Mouse (Mus musculus) neural tube, embryonic 11.5 days (tissue): ENCODE data around the gene Sec24a. TPM values are rescaled to one million over a fixed set of nuclear protein-coding genes. Genes with fewer than 3 reads are reported as not detected.

ENCODE experiments used
- ATAC-seq: fragments of 200-750 bp; cut with Nextera tagmentation; 2 replicates; pipeline ENCODE4 v1.8.0; 2017; ENCODE audit warnings: moderate number of reproducible peaks, mild to moderate bottlenecking, moderate TSS enrichment, moderate library complexity; ENCODE audit not compliant: insufficient read depth, low FRiP score, low TSS enrichment
- DNase-seq: peaks from one replicate; pipeline ENCODE4 v3.0.0-alpha.2; 2015; ENCODE audit warnings: low spot score
- H3K27ac ChIP-seq: fragments of 300-500 bp; sonication (generic); 2 replicates; pipeline ENCODE4 v1.5.1; 2014; ENCODE audit warnings: low read depth, mild to moderate bottlenecking, low read length
- H3K27me3 ChIP-seq: fragments of 300-500 bp; sonication (generic); 2 replicates; pipeline ENCODE4 v1.6.1; 2014; ENCODE audit warnings: mild to moderate bottlenecking, low read length, mixed read lengths; ENCODE audit not compliant: control insufficient read depth, insufficient read depth
- H3K36me3 ChIP-seq: fragments of 300-500 bp; sonication (generic); 2 replicates; pipeline ENCODE4 v1.6.1; 2014; ENCODE audit warnings: mild to moderate bottlenecking, low read length, moderate library complexity, mixed read lengths; ENCODE audit not compliant: control insufficient read depth, insufficient read depth
- H3K4me1 ChIP-seq: fragments of 300-500 bp; sonication (generic); 2 replicates; pipeline ENCODE4 v1.6.1; 2014; ENCODE audit warnings: low read length, mixed read lengths; ENCODE audit not compliant: control insufficient read depth, insufficient read depth
- H3K4me2 ChIP-seq: fragments of 300-500 bp; sonication (generic); 2 replicates; pipeline ENCODE4 v1.6.1; 2014; ENCODE audit warnings: low read depth, mild to moderate bottlenecking, moderate library complexity
- H3K4me3 ChIP-seq: fragments of 300-500 bp; sonication (generic); 2 replicates; pipeline ENCODE4 v1.5.1; 2014; ENCODE audit warnings: low read depth, low read length
- H3K9ac ChIP-seq: fragments of 300-500 bp; sonication (generic); 2 replicates; pipeline ENCODE4 v1.6.1; 2014; ENCODE audit warnings: mild to moderate bottlenecking, low read length
- H3K9me3 ChIP-seq: fragments of 300-500 bp; sonication (generic); 2 replicates; pipeline ENCODE4 v1.6.1; 2016; ENCODE audit warnings: low read length; ENCODE audit not compliant: control insufficient read depth
- WGBS: fragments of 180-500 bp; shearing (Covaris S2); extraction: QIAGEN DNeasy Blood & Tissue Kit; methylation state at CpG from one replicate; pipeline ENCODE4 v1.1.7; 2014; 5-methylcytosine and 5-hydroxymethylcytosine counted together
- polyA plus RNA-seq: library from polyadenylated mRNA; unstranded; fragments of >200 nt; fragmentation: Nextera tagmentation; extraction: Ambion mirVana; gene quantifications from 2 replicates; pipeline ENCODE4 v1.2.1, GENCODE M21; 2014

Gene Sec24a
- polyA plus RNA-seq: 14.1 and 14.9 TPM in 2 replicates

DNA sequence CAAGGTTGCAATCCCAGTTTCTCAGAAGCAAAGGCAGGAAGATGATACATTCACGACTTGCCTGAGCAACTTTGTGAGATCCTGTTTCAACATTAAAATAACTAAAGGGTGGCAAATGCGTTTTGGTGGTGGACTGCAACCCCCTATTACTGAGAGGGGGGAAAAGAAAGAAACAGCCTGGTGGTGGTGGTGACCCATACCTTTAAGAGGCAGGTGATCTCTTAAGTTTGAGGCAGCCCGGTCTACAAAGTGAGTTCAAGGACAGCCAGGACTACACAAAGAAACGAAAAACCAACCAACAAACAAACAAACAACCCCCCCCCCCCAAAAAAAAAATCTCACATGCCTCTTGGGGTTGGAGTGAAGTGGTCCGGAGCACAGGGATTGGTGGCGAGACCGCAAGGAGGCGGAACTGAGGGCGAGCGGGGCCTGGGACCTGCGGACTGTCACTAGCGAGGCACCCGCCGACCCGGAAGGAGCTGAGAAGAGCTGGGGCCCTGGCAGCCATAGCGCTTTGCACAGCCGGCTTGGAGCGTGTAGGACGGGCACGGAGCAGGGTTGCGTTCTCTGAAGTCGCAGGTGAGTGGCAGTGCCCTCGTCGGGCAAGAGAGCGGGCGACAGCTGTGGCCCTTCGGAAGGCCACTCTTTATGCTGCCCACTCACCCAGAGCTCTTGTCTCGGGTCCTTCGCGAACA lies at the start of gene Sec24a, which contains the start of gene Sar1b:
Sec24a (minus strand) TSS at position 422 of the 695 bp plus-strand sequence.
Sar1b (plus strand) TSS at position 475 of the 695 bp plus-strand sequence.
- WGBS: 1% methylated on average over 30 of the region's 30 CpGs
- Histone ChIP-seq H3K4me2 (peak within 1 kb of the TSS; percentile 92), H3K27me3 (no peaks in the 10 kb centered on the region), H3K36me3 (no peaks in the 10 kb centered on the region), H3K27ac (no peak within 1 kb of the TSS), H3K4me3 (peak within 1 kb of the TSS; percentile 91), H3K9ac (peak within 1 kb of the TSS; percentile 91), H3K9me3 (no peaks in the 10 kb centered on the region), H3K4me1 (peaks cover 6% of the 10 kb centered on the region)
- DNase-seq (peak; percentile 88), ATAC-seq (peak; percentile 75; the same call in 1 of the 2 replicates)

DNA sequence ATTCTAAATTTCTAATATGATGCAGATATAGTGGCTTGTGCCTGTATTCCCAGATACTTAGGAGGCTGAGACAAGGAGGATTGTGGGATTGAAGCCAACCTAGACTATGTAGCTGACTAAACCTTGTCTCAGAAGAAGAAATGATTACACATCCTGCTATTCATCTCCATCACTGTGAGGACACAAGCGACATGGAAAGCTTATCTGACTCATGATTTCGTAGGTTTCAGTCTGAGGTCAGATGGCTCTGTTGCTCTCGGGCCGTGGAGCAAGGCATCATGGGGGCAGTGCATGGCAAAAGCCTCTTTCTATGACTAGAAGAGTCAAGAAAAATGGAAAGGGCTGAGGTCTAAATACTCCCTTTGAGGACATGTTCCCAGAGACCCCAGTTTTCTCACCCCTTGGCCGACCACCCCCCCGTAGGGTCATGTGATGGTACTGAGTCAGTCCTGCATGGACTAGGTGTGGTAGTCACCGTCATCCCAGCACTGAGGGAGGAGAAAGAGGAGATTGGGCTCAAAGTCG lies 48.6 kb upstream of the Sec24a start:
- Histone ChIP-seq H3K36me3 (no peaks in the 10 kb centered on the region), H3K4me3 (no peak overlapping the region)

DNA sequence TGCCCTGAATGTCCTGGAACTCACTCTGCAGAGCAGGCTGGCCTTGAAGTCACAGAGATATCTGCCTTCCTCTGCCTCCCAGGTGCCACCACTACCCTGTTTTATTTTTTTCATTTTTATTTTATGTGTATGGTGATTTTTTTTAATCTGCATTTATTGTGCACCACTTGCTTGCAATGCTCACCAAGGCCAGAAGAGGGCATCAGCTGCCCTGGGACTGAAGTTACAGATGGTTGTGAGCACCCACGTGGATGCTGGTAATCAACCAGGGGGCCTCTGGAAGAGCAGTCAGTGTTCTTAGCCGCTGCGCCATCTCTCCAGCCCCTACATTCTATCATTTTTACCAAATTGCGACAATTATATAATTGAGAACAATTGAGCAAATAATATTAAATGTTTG lies 47.8 kb upstream of the Sec24a start:
- H3K9ac ChIP-seq: no peak overlapping the region
- ATAC-seq (no peak), DNase-seq (no peak)
- 87% methylated on average over 4 of the region's 4 CpGs for WGBS
- H3K4me2 ChIP-seq: no peak overlapping the region
- H3K4me1 ChIP-seq: no peaks in the 10 kb centered on the region
- no peak overlapping the region for H3K4me3 ChIP-seq
- H3K27ac ChIP-seq: no peak overlapping the region
- no peaks in the 10 kb centered on the region for H3K36me3 ChIP-seq
- no peaks in the 10 kb centered on the region for H3K27me3 ChIP-seq
- H3K9me3 ChIP-seq: no peaks in the 10 kb centered on the region

More for the DNA sequence above, 48.6 kb upstream of the Sec24a start:
- 90% methylated on average over 8 of the region's 8 CpGs for WGBS
- no peaks in the 10 kb centered on the region for H3K27me3 ChIP-seq
- H3K4me1 ChIP-seq: no peaks in the 10 kb centered on the region
- no peak overlapping the region for H3K27ac ChIP-seq
- H3K9me3 ChIP-seq: no peaks in the 10 kb centered on the region
- no peak overlapping the region for H3K9ac ChIP-seq
- no peak overlapping the region for H3K4me2 ChIP-seq
- DNase-seq: no peak
- ATAC-seq: no peak

DNA sequence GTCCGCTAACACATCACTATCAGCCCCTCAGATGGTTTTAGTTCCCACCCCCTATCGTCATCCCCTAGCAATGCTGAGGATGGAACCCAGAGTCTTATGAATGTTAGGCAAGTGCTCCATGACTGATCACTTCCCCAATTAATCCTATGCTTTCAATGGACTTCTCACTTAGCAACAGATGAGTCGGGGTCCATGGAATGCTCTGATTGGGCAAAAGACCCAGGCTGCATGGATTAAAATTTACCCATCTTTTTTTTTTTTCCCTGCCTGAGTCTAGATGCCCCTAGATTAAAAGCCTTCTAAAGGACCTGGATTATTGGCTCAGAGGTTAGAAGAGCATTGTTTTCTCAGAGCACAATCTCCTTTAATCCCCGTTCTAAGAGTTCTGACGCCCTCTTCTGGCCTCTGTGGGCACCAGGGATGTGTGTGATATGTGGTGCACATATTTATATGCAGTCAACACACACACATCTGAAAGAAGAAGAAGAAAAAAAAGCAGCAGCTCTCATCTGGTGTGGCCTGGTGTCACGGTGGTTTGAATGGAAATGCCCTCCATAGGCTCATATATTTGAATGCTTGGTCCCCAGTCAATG lies 46.3 kb upstream of the Sec24a start:
- no peak overlapping the region for H3K4me2 ChIP-seq
- no peaks in the 10 kb centered on the region for H3K27me3 ChIP-seq
- ATAC-seq (no peak), DNase-seq (peak; percentile 39)
- H3K9ac ChIP-seq: no peak overlapping the region
- WGBS: 60% methylated on average over 6 of the region's 6 CpGs
- no peaks in the 10 kb centered on the region for H3K36me3 ChIP-seq
- H3K27ac ChIP-seq: no peak overlapping the region
- H3K4me1 ChIP-seq: no peaks in the 10 kb centered on the region
- no peak overlapping the region for H3K4me3 ChIP-seq
- no peaks in the 10 kb centered on the region for H3K9me3 ChIP-seq

DNA sequence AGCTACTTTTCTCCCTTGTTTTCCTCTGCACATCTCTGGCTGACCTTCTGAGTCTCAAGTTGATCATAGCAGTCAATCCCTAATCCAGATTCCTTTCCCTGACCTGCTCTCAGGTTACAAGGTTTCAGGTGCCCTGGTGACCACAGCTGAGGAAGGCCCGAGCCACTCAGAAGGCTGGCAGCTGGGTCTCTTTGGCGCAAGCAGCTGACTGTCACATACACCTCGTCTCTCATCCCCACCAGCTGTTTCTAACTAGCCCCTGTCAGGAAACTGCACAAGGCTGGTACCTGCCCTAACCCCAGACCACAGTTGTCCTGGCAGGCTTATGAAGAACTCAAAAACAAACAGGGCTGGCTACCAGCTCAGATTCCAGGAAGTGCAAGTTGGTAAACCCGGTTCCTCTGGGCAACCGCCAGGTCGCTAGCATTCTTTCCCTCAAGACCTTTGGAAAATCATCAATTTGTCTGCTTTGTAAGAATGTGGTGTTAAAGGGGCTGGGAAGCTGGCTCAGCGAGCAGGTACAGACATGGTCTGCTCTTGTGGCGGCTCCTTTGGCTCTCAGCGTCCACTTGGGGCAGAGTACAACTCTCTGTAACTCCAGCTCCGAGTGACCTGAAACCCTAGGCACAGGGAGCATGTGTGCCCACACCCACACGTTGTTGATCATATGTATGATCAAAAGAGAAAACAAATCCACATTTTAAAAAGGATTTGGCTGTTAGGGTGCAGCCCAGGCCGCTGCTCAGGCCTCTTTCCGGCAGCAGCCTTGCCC lies 43.9 kb upstream of the Sec24a start:
- H3K27ac ChIP-seq: no peak overlapping the region
- H3K36me3 ChIP-seq: no peaks in the 10 kb centered on the region
- ATAC-seq (no peak), DNase-seq (no peak)
- no peaks in the 10 kb centered on the region for H3K27me3 ChIP-seq
- 50% methylated on average over 13 of the region's 13 CpGs for WGBS
- no peak overlapping the region for H3K4me2 ChIP-seq
- H3K4me1 ChIP-seq: no peaks in the 10 kb centered on the region
- no peak overlapping the region for H3K4me3 ChIP-seq
- H3K9ac ChIP-seq: no peak overlapping the region
- H3K9me3 ChIP-seq: no peaks in the 10 kb centered on the region

DNA sequence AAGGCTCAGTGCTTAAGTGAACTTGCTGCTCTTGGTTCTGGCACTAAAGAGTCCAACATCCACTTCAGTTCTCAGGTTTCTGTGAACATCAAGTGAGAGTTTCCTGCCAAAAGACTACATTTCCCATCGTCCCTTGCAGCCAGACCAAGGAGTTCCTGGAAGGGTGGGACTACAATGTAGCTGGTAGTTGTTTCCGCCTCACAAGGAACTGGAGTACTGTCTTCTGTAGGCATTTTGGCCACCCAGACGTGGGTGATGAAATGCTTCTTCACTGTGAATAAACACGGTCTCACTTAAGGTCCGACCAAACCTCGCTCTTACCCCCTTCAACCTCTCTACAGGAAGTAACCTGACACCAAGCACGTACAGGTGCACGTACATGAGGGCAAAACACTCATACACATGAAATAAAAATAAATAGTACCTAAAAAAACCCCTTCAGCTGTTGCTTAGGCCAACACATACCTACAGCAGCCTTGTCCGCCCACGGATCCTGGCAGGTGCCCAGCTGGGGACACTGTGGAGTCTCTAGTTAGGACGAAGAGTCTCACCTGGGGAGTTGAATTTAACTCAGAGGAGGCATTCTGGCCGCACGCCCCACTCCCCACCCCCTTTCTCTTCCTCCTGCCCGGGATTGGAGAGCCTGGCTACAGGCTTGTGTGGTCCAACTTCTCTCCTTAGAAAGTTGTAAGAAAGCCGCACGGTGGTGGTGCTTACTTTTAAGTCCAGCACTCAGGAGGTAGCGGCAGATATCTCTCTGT lies 42.0 kb upstream of the Sec24a start:
- peak; percentile 61 for DNase-seq
- Histone ChIP-seq H3K27me3 (no peaks in the 10 kb centered on the region), H3K9ac (peak overlapping the region; percentile 49), H3K4me1 (no peaks in the 10 kb centered on the region), H3K4me2 (peak overlapping the region; percentile 65), H3K36me3 (no peaks in the 10 kb centered on the region), H3K4me3 (peak overlapping the region; percentile 42), H3K27ac (no peak overlapping the region), H3K9me3 (no peaks in the 10 kb centered on the region)
- ATAC-seq: no peak
- WGBS: 23% methylated on average over 17 of the region's 17 CpGs

DNA sequence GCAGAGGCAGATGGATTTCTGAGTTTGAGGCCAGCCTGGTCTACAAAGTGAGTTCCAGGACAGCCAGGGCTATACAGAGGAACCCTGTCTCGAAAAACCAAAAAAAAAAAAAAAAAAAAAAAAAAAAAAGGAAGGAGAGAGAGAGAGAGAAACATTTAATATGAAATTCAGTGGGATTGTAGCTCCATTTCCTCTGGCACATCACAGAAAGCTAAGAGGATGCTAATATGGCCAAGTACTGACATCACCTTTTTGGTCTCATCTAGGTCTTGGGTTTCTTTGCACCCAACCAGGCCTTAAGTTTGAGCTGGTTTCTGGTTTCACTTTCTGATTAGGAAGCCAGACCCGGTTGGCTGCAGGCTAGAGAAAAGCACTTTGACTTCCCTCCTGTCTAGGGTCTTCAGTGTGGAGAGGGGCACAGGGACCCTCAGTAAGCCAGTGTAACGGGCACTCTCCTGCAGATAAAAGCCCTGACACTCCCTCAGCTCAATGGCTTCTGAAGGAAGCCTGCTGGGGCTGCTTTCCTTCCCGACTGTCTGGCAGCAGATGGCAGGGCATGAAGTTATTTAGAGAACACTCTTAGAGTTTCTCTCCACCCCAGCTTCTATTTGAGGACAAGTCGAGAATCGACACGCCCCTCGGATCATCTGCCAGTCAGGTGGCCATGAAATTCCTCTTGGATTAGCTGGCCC lies 37.3 kb upstream of the Sec24a start:
- no peak overlapping the region for H3K4me2 ChIP-seq
- WGBS: 49% methylated on average over 7 of the region's 8 CpGs
- DNase-seq (no peak), ATAC-seq (no peak)
- H3K27ac ChIP-seq: no peak overlapping the region
- H3K4me1 ChIP-seq: no peaks in the 10 kb centered on the region
- no peak overlapping the region for H3K9ac ChIP-seq
- no peaks in the 10 kb centered on the region for H3K9me3 ChIP-seq
- H3K4me3 ChIP-seq: no peak overlapping the region
- no peaks in the 10 kb centered on the region for H3K36me3 ChIP-seq
- H3K27me3 ChIP-seq: no peaks in the 10 kb centered on the region

DNA sequence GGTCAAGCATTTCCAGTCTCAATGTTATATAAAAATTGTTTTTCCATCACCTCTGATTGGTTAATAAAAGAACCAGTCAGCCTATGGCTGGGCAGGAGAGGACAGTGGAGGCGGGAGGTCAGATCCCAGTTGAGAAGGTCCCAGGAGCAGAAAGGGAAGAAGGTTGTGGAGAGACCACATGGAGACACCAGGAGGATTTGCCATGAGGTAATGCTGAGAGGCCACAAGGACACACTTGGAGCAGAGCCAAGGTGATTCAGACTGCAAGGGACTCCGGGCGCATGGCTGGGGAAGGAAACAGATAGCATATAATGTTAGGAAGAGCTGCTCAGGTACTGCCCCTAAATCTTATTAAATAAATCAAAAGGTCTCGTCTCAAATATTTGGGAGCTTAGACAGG lies 32.8 kb upstream of the Sec24a start:
- no peak overlapping the region for H3K27ac ChIP-seq
- H3K9me3 ChIP-seq: no peaks in the 10 kb centered on the region
- DNase-seq (no peak), ATAC-seq (no peak)
- H3K36me3 ChIP-seq: no peaks in the 10 kb centered on the region
- no peaks in the 10 kb centered on the region for H3K27me3 ChIP-seq
- no peak overlapping the region for H3K9ac ChIP-seq
- no peaks in the 10 kb centered on the region for H3K4me1 ChIP-seq
- WGBS: 85% methylated on average over 4 of the region's 4 CpGs
- no peak overlapping the region for H3K4me2 ChIP-seq
- no peak overlapping the region for H3K4me3 ChIP-seq
